Mouse (Mus musculus) urinary bladder, postnatal 4 days (tissue): ENCODE measurements around the gene Kcnk12.
A peak's percentile ranks its signal among the peaks of the same experiment; 100 is the strongest.

Experiments used
- DNase-seq, 2 experiments: peaks; one replicate each; pipeline ENCODE4 v3.0.0; 2021 to 2022; ENCODE audit warnings: low spot score in 2 of 2

Kcnk12 gene

GRCm38 (mm10) chr17:87785721-87786120 lies 12.1 kb downstream of the Kcnk12 start:
- peak in 1 of 2 experiments; percentile 56 for DNase-seq

GRCm38 (mm10) chr17:87784911-87785310 lies 12.9 kb downstream of the Kcnk12 start:
- DNase-seq, result peak in 1 of 2 experiments; percentile 44

DNA sequence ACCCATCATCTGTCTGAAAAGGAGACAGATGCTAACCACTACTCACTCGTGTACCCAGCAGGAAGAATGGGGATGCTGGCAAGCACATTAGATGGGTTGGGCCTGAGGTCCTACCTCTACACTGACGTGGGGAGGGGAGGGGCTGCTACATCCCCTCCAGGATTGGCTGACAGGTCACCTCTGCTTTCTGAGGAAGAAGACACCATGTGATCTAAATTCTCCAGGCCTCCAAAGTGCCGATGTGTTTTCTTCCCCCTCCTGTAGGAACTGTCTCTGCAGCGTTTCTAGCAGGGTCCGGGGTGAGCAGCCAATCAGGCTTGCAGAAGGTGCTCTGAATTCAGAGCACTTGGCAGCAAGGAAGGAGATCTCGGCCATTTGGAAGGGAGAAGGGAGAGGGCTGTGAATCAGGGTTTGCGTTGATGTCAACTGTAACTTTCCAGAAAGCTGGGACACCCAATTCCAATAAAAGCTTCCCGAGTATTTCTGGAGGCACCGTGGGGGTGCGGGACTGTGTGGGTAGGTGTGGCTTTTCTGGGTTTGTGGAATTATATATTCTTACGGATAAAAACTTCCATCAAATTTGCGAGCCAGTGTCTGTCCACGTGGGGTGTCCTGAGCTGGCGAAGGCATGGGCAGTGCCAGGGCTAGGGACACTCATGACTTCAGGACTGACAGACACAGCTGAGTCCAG lies 13.5 kb downstream of the Kcnk12 start:
- peak in 1 of 2 experiments; percentile 52 for DNase-seq

DNA sequence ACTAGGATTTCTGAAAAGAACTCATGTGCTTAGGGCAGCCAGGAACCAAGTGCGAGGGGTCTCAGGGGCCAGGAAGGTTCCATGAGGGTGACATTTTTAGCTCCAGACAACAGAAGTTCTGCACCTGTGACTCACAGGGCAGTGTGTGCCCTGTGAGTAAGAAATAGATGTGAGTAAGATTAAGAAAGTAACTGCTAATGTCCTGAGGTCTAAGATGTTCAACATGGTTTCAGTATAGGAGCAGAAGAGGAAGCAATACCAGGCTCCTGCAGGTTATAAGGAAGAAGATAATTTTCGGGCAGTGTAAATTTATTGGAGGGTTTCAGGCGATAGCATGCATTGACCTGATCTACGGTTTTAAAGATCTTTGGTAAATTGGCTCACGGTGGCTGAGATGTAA lies 16.6 kb downstream of the Kcnk12 start:
- DNase-seq, result no peak

DNA sequence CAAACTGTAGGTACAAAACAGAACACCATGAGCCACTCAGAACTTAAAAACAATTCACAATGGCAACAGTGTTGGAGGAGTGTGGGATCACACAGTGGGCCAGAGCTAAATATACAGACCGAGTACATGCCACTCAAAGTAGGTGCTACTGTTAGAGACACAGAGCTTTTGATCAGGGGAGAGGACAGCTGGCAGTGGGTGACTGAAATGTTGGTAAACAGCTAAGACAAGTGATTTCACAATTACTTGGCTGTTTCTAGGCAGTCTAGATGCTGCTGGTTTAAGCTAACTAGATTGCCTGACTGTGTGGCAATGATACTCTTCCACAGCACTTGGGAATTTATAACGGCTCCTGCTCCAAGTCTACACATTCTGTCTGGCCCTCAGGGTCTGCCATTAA lies 17.6 kb downstream of the Kcnk12 start:
- no peak for DNase-seq

DNA sequence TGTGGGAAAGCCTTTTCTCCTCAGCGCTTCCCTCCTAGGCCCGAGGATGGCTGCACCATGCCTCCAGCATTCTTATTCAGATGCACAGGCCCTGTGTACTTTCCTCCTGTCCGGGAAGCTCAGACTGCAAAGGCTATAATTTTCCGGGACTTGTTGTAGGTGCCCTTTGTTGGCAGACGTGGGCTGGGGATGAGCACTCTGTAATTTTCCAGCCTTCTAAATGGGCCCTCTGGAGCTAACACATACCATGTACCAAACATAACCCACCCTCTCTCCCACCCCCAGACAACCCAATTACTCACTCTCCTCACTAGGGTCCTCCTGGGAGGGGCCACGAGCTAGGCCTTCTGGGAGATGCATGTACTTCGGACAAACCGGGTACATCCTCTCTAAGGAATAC lies 22.8 kb downstream of the Kcnk12 start:
- DNase-seq, result no peak

GRCm38 (mm10) chr17:87773175-87773574 lies 24.6 kb downstream of the Kcnk12 start:
- no peak for DNase-seq

DNA sequence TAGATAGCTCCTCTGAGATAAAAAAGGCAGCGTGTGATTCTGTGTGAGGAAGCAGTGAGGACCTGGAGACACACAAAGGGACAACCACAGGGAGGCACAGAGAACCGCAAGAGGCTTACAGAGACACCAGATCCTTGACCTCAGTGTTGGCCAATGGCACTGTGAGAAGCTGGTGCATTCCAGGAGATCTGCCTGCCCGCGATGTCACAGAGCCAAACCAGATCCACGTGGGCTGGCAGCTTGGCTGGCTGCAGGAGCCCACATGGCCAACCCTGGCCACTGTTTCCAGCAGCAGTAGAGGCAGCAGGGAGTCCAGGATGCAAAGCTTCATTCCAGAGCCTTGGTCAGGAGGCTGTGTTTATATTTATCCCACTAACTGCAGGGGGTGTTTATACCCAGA lies 27.0 kb downstream of the Kcnk12 start:
- DNase-seq, result no peak

DNA sequence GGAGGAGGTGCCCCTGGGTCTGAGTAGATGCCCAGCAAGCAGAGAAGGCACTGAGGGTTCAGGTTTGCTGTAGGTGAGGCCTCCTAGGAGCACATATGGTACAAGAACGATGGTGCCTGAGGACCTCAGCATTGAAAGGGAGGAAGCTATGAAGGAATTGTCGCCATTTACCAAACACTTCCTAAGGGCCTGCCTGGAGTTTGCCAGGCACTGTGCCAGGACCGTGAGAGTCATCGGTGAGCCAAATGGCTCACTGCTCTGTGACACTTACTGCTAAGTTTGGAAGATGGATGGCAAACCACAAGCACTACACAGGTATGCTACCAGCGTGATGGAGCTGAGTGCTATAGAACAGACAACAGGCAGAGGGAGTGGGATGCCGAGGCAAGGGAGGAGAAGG lies 30.9 kb downstream of the Kcnk12 start:
- no peak for DNase-seq

GRCm38 (mm10) chr17:87765031-87765430 lies 32.8 kb downstream of the Kcnk12 start:
- DNase-seq, result no peak

DNA sequence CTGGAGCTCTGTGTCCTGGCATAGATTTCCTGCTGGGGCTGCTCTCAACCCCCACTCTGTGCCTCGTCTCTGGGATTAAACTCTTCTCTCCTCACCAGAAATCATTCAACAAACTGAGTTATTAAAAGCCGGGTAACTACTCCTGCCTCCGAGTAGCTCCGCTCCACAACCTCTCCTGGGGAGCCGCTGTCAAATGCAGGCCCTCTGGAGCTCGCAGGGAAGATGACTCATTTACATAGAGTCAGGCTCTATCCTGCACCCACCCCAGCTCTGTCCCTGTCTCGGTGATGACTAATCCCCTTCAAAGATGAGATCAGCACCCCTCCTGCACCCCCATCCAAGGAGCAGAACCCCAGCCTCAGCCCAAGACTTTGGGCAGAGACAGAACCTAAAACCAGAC lies 34.6 kb downstream of the Kcnk12 start:
- DNase-seq, result no peak

DNA sequence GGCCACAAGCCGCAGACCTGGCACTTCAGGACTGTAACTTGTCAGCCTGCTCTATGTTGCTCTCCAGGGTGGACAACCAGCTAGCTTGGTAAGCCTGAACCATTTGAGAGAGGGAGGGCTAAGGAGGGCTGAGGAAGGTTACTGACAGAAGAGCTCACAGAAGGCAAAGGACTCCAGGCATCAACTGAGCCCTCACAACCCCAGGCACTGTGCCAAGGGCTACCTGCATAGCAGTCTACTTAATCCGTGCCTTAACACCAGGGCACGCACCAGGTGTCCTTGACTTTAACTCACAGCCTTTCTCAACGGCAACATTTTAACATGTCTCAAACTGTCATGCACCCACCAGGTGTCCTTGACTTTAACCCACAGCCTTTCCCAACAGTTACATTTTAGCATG lies 37.5 kb downstream of the Kcnk12 start:
- no peak for DNase-seq

DNA sequence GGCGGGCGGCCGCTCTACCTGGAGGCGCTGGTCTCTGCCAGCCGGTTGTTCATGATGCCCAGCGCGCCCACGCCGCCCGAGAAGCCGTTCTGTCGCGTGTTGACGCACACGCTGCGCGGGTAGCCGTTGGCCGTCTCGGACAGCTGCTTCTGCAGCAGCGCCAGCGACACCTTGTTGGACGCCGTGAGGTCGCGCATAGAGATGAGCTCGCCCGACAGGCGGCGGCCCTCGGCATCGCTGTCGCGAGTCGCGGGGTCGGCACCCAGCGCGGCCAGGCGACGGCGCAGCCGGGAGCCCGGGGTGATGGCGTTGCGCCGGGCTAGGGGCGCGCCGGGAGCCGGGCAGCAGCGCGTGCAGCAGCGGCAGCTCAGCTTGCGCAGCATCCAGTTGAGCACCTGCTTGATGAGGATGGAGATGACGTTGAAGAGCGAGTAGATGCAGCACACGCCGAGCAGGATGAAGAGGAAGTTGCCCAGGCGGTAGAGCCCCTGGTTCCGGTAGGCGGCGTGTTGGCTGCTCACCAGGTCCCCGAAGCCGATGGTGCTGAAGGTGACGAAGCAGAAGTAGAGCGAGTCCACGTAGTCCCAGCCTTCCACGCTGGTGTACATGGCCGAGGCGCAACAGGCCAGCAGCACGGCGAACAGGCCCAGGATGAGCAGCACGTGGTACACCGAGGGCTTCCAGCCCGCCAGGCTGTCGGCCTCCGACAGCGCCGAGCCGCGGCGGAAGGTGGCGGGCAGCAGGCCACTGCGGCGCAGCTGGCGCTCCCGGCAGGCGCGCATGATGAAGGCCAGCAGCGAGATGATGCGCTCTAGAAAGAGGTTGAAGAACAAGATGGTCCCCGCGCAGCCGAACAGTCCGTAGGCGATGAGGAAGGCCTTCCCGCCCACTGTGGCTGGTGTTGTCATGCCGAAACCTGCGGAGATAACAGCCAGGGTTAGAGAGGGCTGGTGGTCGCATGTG lies 51.6 kb downstream of the Kcnk12 start:
- no peak for DNase-seq

GRCm38 (mm10) chr17:87744985-87745925 lies 52.5 kb downstream of the Kcnk12 start:
- DNase-seq, result no peak

GRCm38 (mm10) chr17:87739835-87740234 lies 58.0 kb downstream of the Kcnk12 start:
- no peak for DNase-seq

DNA sequence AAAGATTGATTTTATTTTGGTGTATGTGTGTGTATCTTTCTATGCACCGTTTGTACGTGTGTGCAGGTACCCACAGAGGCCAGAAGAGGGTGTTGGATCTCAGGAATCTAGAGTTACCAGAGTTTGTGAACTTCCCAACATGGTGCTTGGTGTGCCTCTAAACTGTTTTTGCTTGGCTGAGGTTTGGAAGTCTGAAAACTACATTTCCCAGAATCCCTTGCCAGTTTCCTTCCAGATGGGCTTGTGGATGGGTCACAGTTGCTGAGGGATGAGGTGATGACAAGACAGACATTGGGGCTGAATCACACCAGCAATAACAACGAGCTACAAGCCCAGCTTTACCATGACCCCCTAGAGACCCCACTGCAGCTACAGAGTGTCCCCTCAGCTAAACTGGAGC lies 60.6 kb downstream of the Kcnk12 start:
- DNase-seq, result no peak

GRCm38 (mm10) chr17:87734471-87734870 lies 63.3 kb downstream of the Kcnk12 start:
- DNase-seq, result no peak

- DNase-seq, result no peak
Observed at GRCm38 (mm10) chr17:87731962-87732361, 65.8 kb downstream of the Kcnk12 start.

DNA sequence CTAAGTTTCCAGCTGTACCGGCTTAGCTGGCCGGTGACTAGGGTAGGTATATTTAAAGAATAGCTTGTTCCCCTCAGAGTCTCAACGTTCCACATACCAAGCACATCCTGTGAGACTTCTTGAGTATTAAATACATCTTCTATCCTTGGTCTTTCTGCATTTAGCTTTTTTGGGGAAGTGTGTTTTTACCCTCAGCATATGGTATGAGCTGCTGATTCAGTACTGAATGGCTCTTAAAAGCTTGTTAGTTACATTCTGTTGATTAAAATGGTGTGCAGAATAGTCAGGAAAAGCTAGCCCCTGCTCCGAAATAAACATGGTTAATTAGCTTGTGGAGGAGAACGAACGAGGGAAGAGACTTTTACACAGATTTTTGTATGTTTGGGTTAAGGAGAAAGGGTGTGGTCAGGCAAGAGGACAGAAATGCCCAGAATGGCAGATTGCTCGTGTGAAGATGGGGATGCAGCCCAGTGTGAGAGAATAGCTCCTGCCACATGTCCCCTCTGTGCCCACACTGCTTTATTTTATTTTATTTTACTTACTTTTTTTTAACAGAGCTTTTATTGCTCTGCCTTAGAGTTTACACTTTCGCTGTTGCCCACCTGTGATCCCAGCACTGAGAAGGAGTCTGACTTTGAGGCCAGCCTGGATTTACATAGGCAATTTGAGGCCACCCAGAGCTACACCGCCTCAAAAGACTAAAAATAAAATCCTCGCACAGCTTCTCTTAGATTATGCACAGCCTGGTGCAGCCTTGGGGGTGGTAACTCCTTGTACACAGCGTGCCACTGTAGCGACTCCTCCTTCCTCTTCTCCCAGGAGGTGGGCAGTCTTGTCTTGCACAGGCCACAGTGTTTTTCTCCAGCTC lies 71.1 kb downstream of the Kcnk12 start:
- no peak for DNase-seq

DNA sequence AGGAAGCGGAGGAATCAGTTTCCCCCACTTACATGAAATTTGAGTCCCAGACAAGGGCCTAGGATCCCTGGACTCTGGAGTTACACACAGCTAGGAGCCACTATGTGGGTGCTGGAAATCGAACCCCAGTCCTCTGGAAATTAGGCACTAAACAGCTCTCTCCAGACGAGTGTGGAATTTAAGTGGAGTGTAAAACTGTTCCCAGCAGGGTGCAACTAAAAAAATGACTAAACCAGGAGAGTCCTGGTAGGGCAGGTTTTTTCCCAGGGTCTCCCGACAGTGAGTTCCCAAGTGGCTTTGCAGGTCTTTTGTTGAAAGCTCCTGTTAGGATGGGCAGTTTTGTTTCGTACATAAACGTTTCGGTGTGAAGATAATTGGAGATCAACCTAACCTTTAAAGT lies 73.1 kb downstream of the Kcnk12 start:
- DNase-seq, result no peak

- no peak for DNase-seq
Observed at GRCm38 (mm10) chr17:87700101-87700500, 97.7 kb downstream of the Kcnk12 start.
